Mouse (Mus musculus): ENCODE measurements at regions not wholly inside any gene's neighbourhood (a gene's known extent, or its start where the extent isn't known, plus 50 kb on each side); places are given as distances from the start of the nearest gene placed in this dataset.

- TF ChIP-seq CTCF (IDR thresholded peaks at IDR 0.05; ENCODE audit: extremely low read depth, insufficient read length, insufficient replicate concordance, low read depth, low read length) (no peak), POLR2A (IDR thresholded peaks at IDR 0.05; ENCODE audit: low read depth, low read length) (no peak)
Observed at GRCm38 (mm10) chr8:126753059-126753855, 159.5 kb upstream of the Irf2bp2 start.

Measured in small intestine, adult 2 months (tissue).